Mouse (Mus musculus) layer of hippocampus, adult 8-10 months (tissue): ENCODE measurements around the gene Tmppe. TPM values are rescaled to one million over a fixed set of nuclear protein-coding genes. Genes with fewer than 3 reads are reported as not detected.

ENCODE experiments used
- DNase-seq, 2 experiments: peaks; one replicate each; pipeline ENCODE4 v3.0.0; 2022; ENCODE audit warnings: low spot score in 2 of 2
- total RNA-seq, 4 experiments: library from RNA; stranded (reverse); gene quantifications; 2 replicates each; pipeline ENCODE4 v1.2.4; 2022

Gene Tmppe
- total RNA-seq, 4 experiments from 2014 or later, result 10.6 to 13.4 (median 12.4) TPM

DNA sequence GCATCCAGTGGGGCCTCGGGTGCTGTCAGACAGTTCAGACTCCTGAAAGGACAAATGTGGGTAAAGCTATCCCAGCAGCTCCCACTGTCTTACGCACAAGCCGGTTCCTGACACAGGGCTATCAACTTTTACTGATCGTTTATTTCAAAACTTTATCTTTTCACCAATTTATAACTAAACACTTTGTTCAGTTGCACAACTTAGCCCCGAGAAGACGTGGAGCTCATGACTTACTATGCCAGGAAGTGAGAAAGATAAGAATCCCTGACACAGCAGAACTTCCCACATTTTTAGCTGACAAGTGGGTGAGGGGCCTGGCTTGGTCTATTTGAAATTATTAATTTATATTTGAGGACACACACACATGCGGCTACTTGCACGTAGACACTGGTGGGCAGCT is 6.2 kb upstream of the Tmppe start:
- no peak for DNase-seq

DNA sequence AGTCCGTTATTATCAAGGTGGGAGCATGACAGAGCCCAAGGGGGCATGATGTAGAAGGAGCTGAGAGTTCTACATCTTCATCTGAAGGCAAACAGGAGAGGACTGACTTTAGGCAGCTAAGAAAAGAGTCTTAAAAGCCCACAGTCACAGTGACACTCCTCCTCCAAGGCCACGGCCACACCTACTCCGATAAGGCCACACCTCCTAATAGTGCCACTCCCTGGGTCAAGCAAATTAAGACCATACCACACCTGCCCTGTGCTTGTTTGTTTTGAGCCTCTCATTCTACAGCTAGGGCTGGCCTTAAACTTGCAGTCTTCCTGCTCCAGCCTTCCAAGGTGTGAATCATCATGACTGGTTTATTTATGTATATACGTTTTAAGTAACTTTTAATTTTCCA is 5.6 kb upstream of the Tmppe start:
- DNase-seq, result no peak

DNA sequence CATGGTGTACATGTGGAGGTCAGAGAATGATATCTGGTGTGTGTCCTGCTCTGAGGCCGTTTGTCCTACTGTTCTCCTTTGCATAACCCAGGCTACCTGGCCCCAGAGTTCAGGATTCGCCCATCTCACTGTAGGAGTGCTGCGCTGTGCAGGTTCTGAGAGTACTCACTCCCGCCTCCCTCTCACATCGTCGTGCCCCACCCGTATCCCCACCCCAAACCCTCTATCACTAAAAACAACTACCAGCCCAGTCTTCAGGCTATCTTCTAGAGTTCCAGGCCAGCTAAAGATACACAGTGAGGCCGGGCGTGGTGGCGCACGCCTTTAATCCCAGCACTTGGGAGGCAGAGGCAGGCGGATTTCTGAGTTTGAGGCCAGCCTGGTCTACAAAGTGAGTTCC is 1.2 kb upstream of the Tmppe start:
- no peak for DNase-seq

DNA sequence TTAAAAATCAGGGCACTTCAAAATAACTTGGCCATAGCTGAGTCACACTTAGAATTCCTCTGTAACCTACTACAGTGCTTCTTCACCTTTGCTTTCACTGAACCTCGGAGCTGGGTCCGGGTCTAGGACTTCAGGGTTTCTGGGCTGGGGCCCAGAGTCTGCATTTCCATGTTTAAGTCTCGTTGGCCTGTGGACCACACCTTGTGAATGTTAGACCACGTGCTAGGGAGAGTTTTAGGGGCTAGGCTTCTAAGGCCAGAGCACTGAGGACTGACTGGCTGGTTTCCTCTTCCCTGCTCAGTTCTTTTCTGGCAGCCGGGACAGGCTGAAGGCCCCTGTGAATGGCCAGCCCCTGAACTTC is 337 bp upstream of the Tmppe start:
- no peak for DNase-seq

DNA sequence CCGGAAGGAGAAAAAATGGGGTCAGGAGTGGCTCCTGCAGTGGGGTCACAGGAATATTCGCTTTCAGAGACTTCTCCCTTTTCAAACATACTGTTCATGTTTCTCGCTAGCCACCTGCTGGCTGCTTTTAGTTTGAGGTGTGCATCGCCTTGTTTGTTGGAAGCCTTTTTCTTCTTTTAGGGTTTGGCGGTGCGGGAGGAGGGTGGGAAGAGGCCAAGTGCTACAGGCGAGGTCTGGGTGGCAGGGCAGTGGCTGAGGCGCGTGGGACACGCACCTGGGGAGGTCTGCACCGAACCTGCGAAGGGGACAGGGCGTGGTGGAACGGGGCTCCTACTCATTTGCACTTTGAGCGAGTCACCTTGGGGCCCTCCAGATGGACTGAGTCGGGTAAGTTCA is 778 bp downstream of the Tmppe start:
- no peak for DNase-seq

DNA sequence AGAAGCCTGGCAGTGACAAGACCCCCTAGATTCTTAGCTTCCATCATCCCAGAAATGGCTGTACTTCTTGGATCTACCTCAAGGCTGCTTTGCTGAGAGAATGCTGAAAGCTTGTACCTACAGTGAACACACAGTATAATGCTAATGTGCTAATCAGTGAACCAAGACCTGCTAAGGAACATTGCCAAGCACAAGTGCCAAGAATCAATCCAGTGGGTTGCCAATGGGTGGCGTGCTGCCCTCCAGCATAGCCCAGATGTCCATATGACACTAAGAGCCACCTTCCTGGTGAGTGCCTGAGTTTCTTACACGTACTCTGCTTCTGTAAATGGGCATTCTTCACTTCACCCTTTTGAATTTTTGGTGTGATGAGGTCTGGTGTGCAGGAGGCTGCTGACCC is 6.8 kb downstream of the Tmppe start:
- DNase-seq, result no peak

DNA sequence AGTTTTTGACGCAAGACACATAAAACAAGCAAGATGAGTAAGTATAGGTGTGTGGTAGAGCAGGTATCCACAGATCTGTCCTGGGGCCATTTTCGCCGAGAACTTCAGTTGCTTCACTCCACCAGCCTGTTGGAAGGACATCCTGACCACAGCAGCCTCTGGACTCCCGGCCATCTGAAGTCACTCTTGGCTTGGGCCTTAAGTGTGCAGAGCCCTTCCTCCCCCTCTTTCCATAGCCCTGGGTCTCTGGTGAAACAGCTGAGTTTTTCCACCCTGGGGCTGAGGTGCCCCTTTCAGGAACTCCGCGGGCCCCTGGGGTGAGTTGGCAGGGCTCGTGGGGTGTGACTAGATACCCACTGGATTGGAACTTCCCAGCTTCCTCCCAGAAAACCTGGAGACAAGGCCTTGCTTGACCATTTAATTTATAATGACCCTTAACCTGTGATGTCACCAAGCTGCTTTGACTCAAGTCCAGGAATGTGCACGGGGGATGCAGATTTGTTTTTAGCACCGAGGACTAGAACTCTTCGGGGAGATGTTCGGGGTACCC is 9.5 kb downstream of the Tmppe start:
- DNase-seq, result no peak

DNA sequence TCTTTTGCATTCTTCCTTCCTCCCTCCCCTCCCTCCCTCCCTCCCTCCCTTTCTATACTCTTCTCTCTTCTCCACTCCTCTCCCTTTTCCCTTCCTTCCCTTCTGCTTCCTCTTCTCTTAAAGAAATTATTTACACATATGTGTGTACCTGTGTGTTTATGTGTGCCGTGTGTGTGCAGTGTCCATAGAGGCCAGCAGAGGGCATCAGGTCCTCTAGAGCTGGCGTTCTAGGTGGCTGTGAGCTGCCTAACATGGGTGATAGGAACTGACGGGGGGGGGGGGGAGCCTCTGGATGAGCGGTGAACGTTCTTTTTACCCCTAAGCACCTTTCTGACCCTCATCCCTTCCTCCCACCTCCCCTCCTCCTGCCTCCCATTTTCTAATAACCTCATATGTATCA is 10.4 kb downstream of the Tmppe start:
- no peak for DNase-seq

DNA sequence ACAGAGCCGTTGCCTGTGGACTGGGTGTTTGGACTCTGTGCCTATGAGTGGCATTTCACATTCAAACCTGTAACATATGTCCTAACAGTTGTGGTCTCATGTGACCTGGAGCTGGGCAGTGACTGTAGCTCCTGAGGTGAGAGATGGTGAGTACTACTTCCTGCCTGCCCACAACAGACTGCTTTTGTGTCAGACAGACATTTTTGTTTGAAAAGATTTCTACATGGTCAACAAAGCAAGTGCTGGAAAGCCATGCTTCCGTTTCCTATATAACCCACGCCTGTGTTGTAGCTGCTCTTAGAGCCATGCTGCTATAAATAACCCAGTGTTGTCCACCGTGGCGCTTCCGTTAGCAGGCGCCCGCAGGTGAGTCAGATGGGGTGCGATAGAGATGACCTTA is 11.5 kb downstream of the Tmppe start:
- no peak for DNase-seq

DNA sequence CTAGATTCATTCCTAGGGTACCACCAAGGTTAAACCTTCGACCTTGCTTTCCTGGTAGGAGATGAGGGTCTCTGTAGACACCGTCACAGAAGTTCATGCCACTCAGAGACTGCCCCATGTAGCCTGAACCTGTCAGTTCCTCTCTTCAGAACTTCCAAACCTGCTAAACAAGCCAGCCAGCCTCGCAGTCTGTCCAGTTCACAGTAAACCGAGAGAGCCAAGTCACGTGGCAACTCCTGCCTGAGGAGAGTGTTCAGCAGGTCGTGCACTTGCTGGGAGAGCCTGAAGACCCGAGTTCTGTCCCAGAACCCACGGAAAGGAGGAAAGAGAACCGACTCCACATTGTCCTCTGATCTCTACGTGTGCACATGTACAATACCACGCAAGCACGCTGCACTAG is 13.0 kb downstream of the Tmppe start:
- DNase-seq, result no peak

DNA sequence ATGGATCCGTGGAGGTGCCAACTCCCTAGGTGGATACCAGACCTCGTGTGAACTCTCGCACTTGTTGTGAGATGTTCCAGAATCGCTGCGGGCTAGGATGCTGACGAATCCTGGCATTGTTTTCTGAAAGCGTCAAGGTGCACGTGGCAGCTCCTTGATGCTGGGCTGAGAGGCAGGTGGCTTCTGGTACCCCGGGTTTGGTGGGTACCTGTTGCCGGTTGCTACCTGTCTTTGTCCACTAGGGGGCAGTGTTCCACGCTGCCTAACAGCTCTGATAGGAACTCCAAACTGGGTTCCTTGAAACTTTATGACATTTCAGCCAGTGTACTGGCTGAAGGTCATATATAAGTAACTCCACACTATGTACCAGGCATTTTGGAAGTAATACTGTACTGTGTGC is 14.8 kb downstream of the Tmppe start:
- peak in 1 of 2 experiments; percentile 23 for DNase-seq

DNA sequence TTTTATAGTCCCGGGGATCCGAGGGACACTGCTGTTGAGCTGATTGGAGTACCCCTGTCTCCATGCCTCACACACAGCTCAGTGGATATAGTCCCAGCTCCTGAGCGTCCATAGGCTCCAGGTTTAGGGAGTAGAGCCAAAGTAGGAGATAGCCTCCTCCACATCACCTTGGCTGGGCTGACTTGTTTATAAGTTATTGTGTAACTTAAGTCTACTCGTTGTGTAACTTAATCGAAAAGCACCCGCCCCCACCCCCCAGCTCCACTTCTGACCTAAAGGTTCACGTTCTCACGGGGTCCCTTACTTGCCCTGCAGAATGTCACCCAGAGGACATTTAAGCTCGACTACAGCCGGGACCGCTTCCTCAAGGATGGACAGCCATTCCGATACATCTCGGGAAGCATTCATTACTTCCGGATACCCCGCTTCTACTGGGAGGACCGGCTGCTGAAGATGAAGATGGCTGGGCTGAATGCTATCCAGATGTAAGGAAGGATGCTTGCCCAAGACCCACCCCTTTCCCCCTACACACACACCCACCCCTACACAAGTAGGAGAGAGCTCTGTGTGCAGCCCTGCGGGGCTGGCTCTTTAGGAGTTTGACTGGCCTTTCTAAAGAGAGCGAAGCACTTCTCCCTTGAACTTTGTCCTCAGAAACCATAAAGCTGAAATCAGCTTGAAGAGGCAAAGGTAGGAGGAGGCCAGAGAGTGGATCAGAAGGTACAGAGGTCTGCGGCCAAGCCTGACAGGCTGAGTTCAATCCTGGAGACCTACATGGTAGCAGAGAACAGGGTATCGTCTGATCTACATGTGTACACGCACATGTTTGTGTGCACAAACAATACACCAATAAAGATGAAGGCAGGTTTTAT is 16.0 kb downstream of the Tmppe start:
- DNase-seq, result no peak

DNA sequence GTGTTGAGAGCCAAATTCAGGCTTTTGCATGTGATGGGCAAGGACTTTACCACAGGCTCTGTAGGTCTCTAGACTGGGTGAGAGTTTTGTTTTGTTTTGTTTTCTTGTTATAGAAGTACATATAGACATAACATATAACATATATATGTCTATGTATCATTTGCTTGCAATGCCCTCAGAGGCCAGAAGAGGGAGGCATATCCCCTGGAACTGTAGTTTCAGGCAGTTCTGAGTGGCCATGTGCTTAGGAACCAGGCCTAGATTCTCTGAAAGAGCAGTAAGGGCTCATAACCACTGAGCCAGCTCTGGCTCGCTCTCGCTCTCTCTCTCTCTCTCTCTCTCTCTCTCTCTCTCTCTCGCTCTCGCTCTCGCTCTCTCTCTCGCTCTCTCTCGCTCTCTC is 17.3 kb downstream of the Tmppe start:
- DNase-seq, result no peak

DNA sequence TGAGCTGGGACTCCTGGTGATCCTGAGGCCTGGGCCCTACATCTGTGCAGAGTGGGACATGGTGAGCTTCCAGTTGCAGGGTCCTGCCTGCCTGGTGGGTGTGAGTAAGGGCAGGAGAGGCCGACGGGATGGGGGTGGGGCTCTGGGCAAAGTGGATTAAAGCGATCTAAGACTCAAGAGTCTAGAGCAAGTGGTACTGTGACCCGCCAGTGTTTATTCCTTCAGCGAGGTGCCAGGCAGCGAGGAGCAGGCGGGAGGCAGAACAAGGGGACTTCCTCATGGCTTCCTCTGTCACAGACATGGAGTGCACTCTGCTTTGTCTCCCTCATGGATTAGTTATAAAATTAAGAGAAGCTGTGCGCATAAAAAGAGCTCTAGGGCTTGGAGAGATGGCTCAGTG is 19.5 kb downstream of the Tmppe start:
- DNase-seq, result no peak

DNA sequence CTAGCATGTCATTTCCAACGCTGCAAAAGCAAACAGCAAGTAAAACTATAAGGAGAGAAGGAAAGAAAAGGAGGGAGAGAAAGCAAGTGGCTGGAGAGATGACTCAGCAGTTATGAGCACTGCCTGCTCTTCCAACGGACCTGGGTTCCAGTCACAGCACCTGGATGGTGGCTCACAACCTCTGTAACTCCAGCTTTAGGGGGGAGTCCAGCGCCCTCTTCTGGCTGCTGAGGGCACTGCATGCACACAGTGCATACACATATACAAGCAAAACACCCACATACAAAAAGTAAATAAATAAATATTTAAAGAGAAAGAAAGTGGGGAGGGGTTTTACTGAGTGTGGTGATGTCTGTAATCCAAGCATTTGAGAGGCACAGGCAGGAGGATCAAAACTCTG is 20.1 kb downstream of the Tmppe start:
- DNase-seq, result no peak

DNA sequence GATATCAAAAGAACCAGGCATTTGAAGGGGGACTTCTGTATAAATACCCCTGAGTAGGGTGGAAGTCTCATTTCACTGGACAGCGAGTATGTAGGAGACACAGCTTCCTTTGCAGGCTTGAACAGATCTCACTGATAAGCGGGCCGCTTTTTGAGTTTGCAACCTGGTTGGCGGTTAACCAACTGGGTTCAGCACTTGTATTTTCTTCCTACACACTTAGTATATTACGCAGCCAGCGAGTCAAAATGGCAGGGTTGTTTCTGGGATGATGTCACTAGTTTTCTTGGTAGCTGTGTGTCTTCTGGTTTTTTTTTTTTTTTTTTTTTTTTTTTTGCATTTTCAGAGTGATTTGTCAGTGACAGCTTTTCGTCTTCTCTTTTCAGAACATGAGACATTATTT is 20.9 kb downstream of the Tmppe start:
- no peak for DNase-seq

DNA sequence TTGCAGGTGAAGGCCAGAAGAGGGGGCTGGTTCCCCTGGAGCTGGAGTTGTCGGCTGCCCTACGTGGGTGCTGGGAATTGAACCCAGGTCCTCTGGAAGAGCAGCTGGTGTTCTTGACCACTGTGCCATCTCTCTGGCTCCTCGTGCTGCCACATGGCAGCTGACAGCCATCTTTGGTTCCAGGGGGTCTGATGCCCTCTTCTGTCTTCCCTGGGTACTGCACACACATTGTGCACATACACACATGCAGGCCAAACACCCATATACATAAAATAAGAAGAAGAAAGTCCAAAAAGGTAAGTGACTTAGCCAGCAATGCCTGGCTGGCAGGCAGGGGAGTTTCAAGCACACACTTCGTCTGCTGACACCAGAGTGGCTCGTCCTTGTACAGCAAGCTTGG is 24.7 kb downstream of the Tmppe start:
- no peak for DNase-seq

DNA sequence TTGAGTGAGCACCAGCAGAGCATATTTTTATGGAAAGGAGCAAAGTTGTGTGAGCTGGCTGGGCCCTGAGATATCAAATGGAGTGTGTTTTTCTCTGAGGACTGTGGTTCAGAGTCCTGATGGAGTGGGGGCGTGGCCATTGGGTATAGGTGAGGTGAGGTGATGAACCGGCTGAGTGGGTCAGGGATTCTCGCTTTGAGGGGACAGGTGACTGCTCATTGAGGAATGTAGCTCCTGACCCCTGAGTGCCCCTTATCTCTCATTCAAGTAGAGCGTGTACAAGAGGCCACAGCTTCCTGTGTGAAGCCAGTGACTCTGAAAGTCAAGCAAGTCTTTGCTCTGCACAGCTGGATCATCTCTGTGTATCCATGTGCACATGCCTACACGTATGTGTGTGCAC is 25.3 kb downstream of the Tmppe start:
- DNase-seq, result no peak

DNA sequence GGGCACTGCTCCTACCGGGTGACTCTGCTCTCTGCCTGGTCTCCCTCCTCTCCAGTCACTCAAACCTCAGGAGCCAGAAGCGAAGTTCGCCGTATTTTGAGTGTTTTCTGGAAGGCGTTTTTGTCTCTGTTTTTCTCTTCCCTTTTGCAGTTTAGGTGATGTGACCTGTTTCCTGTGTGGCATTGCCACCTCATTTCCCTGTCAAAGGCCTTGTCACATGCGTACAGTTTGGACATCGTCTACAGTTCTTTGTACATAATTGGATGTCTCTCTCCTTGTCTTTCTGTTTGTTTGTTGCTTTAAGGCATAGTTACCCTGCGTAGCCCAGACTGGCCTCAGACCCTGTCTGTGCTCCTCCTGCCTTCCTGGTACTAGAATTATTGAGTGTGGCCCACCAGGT is 26.5 kb downstream of the Tmppe start:
- no peak for DNase-seq

DNA sequence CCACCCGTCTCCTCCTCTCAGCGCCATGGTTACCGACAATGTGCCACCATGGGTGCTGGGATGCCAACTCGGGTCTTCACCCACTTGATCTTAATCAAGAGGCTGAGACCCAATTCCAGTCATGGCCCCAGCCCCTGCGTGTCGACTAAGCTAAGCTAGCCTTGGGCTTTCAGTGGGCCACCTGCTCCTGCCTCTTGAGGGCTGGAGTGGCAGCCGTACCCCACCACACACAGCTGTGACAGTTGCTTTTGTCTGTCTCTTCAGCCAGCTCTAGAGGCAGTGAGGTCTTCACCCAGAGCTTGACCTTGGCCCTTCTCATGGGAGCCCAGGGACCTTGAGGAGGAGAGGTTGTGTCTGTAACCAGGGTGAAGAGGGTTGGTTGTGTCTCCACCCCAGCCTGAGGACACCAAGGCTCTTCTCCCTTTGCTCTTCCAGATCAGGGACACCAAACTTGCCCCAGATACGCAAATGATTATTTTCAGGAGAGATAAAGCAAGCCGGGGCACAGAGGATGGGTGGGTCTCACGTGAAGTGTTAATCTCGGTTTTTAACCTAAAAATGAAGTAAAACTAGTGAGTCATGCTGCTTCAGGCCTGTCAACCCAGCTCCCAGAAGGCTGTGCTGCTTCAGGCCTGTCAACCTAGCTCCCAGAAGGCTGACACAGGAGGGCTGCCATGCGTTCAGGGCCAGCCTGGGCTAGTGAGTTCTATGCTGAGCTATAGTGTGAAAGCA is 27.4 kb downstream of the Tmppe start:
- no peak for DNase-seq

DNA sequence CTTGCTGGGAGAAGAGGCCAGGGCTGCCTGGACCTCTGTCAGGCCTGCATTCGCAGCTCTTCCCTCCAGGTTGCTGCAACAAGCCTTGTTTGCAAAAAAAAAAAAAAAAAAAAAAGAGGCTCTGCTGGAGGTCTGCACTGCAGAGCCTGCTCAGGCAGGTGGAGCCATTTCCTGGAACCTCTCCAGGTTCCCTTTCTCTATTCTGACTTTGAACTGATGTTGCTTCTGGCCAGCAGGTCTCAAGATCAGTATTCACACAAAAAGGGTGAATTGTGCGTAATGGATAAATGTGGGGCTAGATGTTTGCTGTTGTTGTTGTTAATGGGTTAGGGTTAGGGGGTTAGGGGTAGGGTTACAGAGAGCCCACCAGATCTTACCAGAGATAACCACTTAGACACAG is 34.8 kb downstream of the Tmppe start:
- no peak for DNase-seq

DNA sequence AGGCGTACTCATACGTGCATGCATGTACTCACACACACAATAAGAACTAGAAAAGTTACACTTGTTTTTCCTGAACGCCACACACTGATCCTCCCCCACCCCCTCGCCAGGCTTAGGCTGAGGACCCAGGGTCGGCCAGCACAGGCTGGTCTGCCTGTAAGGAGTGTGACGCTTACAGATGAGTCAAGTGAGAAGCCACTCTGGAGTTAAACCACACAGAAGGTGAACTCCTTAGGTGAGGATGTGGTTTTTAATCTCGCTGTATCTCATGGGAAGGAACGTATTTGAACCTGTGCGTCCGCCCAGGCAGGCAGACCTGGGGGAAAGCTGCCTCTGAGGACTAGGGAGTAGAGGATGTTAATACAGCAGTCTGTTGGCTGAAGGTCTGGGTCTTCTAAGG is 39.6 kb downstream of the Tmppe start:
- DNase-seq, result no peak

DNA sequence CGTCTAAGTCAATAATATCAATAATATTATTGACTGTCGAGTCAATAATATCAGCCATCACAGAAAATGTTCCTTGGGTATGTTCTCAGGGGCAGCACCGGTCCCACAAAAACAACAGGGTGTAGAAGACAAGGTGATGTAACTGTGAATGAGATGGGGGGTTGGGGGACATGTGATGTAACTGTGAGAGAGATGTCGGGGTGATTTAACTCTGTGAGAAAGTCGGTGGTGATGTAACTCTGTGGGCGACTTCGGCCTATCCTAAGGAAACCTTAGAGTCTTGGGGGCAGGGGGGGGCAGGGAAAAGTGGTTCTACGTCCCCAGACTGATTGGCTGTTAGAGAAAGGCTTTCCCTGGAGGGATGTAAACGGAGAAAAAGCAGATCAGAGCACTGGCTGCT is 41.3 kb downstream of the Tmppe start:
- DNase-seq, result no peak
